Mouse (Mus musculus): Measurements from ENCODE around the gene Ankrd35. TPM values are rescaled to one million over a fixed set of nuclear protein-coding genes. Genes with fewer than 3 reads are reported as not detected.
"Not testable (repeated sequence)": the region's sequence is repeated elsewhere in the genome, so short reads cannot be mapped to it uniquely, and the experiment has no call there.

Ankrd35 gene
- polyA plus RNA-seq, 1 experiment from 2014 or later, result 0.22 TPM

DNA sequence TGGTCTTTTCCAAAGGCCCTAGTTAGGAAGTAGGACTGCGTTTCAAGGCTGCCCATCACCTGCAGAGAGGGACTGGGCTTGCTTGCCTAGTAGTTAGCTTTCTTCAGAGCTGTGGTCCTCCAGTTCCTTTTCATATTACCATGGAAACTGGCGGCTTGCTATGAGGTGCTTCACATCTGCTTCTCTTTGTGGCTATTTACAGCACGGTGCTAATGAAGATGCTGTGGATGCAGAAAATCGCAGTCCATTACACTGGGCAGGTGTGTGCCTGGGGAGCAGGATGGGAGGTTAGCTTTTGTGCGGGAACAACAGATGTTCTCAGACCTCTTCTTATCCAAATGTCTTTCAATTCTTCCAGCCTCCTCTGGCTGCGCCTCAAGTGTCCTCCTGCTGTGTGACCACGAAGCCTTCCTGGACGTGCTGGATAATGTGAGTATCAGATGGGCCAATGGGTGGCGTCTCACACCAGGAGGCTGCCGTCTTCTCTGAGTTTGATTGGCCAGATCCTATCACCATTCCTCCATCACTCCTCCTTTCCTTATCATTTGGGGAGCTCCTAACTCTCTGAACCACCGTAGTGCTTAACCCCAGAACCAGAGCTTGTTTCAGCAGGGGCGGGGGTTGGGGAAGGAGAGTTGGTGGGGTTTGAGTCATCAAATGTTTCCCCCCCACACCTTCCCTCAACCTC lies 10.5 kb downstream of the Ankrd35 start:
- WGBS (ENCODE audit: insufficient replicate concordance), result 18% methylated on average over 12 of the region's 12 CpGs
- Histone ChIP-seq H3K36me3 (ENCODE audit: control insufficient read depth, insufficient read depth) (no peaks in the 10 kb centered on the region), H3K4me1 (ENCODE audit: control insufficient read depth, low read depth, low read length) (no peaks in the 10 kb centered on the region; the same call in 1 of the 2 replicates), H3K27ac (ENCODE audit: low read length) (no peak overlapping the region), H3K9ac (ENCODE audit: low read depth, low read length) (no peak overlapping the region), H3K9me3 (replicated peaks; ENCODE audit: control insufficient read depth, low read length) (no peaks in the 10 kb centered on the region), H3K4me2 (ENCODE audit: low read depth, low read length) (no peak overlapping the region), H3K27me3 (ENCODE audit: control insufficient read depth, insufficient read depth, low read depth, low read length) (peaks cover 21% of the 10 kb centered on the region), H3K4me3 (ENCODE audit: low read depth, low read length) (no peak overlapping the region)
- ATAC-seq (ENCODE audit: low read depth), result no peak

DNA sequence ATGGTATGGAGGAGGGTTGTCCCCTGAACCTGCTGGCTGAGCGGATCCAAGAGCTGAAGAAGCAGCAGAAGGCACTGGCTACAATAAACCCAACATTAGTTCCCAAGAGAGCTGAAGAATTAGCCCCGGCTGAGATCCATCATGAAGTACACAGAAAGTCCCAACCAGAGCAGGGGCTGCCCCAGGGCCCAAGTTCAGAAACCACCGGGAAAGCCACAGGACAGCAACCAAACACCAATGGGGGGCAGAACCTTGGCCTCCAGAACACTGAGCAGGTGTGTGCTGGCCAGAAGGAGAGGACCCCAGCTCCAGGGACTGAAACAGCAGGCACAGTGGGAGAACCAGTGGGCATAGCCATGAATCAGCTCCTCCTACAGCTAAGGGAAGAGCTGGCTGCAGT lies 13.6 kb downstream of the Ankrd35 start:
- Histone ChIP-seq H3K27ac (ENCODE audit: low read length) (no peak overlapping the region), H3K9me3 (replicated peaks; ENCODE audit: control insufficient read depth, low read length) (no peaks in the 10 kb centered on the region), H3K9ac (ENCODE audit: low read depth, low read length) (no peak overlapping the region), H3K27me3 (ENCODE audit: control insufficient read depth, insufficient read depth, low read depth, low read length) (peaks cover 28% of the 10 kb centered on the region), H3K36me3 (ENCODE audit: control insufficient read depth, insufficient read depth) (no peaks in the 10 kb centered on the region), H3K4me3 (ENCODE audit: low read depth, low read length) (no peak overlapping the region), H3K4me2 (ENCODE audit: low read depth, low read length) (no peak overlapping the region), H3K4me1 (ENCODE audit: control insufficient read depth, low read depth, low read length) (no peaks in the 10 kb centered on the region; the same call in 1 of the 2 replicates)
- ATAC-seq (ENCODE audit: low read depth), result no peak
- 62% methylated on average over 3 of the region's 3 CpGs for WGBS (ENCODE audit: insufficient replicate concordance)

DNA sequence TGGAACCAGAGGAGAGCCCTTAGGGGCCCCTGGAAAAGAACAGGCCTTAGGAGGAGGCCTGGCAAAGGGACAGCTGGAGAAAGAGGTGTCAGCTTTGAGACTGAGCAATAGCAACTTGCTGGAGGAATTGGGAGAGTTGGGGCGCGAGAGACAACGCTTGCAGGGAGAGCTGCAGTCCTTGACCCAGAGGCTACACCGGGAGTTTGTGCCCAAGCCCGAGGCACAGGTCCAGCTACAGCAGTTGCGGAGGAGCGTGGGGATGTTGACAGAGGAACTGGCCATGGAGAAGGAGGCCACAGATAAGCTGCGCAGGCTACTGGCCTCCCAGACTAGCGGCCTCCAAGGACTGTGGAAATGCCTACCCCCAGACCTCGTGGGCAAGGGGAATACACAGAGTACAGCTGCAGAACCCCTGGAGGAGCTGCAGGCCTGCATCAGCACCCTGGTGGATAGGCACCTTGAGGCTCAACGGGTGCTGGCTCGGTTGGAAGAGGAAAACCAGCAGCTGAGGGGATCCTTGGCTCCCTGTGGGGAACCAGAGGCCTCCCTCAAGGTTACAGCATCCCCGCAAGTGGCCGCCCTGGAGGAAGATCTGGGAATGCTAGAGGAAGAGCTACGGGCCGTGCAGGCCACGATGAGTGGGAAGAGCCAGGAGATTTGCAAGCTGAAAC lies 14.4 kb downstream of the Ankrd35 start:
- H3K4me3 ChIP-seq (ENCODE audit: low read depth, low read length), result no peak overlapping the region
- no peak for ATAC-seq (ENCODE audit: low read depth)
- no peak overlapping the region for H3K27ac ChIP-seq (ENCODE audit: low read length)
- peaks cover 28% of the 10 kb centered on the region for H3K27me3 ChIP-seq (ENCODE audit: control insufficient read depth, insufficient read depth, low read depth, low read length)
- H3K4me2 ChIP-seq (ENCODE audit: low read depth, low read length), result no peak overlapping the region
- H3K36me3 ChIP-seq (ENCODE audit: control insufficient read depth, insufficient read depth), result no peaks in the 10 kb centered on the region
- no peak overlapping the region for H3K9ac ChIP-seq (ENCODE audit: low read depth, low read length)
- WGBS (ENCODE audit: insufficient replicate concordance), result 43% methylated on average over 17 of the region's 17 CpGs
- no peaks in the 10 kb centered on the region for H3K9me3 ChIP-seq (replicated peaks; ENCODE audit: control insufficient read depth, low read length)
- no peaks in the 10 kb centered on the region; the same call in 1 of the 2 replicates for H3K4me1 ChIP-seq (ENCODE audit: control insufficient read depth, low read depth, low read length)

DNA sequence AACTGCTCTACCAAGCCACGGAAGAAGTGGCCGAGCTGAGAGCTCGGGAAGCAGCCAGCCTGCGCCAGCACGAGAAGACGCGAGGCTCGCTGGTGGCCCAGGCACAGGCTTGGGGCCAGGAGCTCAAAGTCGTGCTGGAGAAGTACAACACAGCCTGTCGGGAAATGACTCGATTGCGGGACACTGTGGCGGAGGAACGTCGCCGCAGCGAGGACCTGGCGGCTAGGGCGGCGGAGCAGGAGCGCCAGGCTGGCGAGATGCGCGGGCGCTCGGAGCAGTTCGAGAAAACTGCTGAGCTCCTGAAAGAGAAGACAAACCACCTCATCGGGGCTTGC lies 14.9 kb downstream of the Ankrd35 start:
- WGBS (ENCODE audit: insufficient replicate concordance), result 16% methylated on average over 28 of the region's 28 CpGs
- Histone ChIP-seq H3K4me2 (ENCODE audit: low read depth, low read length) (no peak overlapping the region), H3K4me1 (ENCODE audit: control insufficient read depth, low read depth, low read length) (no peaks in the 10 kb centered on the region), H3K4me3 (ENCODE audit: low read depth, low read length) (no peak overlapping the region), H3K27me3 (ENCODE audit: control insufficient read depth, insufficient read depth, low read depth, low read length) (peaks cover 28% of the 10 kb centered on the region), H3K27ac (ENCODE audit: low read length) (no peak overlapping the region), H3K9ac (ENCODE audit: low read depth, low read length) (no peak overlapping the region), H3K36me3 (ENCODE audit: control insufficient read depth, insufficient read depth) (no peaks in the 10 kb centered on the region), H3K9me3 (replicated peaks; ENCODE audit: control insufficient read depth, low read length) (no peaks in the 10 kb centered on the region)
- no peak for ATAC-seq (ENCODE audit: low read depth)

DNA sequence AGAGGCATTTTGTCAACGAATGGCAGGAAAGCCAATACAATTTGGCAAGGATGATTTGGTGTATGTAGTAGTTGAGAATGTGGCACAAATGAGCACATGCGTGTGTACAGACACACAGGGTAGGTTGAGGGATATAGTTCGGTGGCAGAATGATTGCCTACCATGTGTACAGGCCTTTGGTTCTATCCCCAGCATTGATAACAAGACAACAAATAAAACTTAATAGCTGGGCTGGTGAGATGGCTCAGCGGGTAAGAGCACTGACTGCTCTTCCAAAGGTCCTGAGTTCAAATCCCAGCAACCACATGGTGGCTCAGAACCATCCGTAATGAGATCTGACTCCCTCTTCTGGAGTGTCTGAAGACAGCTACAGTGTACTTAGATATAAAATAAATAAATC lies 16.1 kb downstream of the Ankrd35 start:
- H3K27ac ChIP-seq (ENCODE audit: low read length); ATAC-seq (ENCODE audit: low read depth): not testable (repeated sequence)

DNA sequence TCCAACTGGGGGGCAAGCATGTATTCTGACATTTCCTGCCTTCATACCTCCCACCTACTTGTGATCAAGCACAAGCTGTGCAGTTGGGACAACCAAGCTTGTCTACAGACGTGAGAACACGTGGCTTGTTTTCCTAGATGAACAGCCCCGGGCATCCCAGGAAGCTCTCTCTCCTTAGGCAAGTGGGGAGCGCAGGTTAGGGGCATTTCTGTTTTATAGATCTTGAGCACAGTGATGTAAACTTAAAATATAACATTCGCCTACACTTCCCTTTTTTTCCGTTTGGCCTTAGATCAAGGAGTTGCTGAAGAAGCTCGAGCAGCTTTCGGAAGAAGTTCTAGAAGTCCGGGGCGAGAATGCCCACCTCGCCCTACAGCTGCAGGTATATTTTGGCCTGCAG lies 18.9 kb downstream of the Ankrd35 start:
- Histone ChIP-seq H3K27me3 (ENCODE audit: control insufficient read depth, insufficient read depth, low read depth, low read length) (peaks cover 23% of the 10 kb centered on the region), H3K9ac (ENCODE audit: low read depth, low read length) (no peak overlapping the region), H3K4me2 (ENCODE audit: low read depth, low read length) (no peak overlapping the region), H3K27ac (ENCODE audit: low read length) (no peak overlapping the region), H3K9me3 (replicated peaks; ENCODE audit: control insufficient read depth, low read length) (no peaks in the 10 kb centered on the region), H3K36me3 (ENCODE audit: control insufficient read depth, insufficient read depth) (no peaks in the 10 kb centered on the region), H3K4me3 (ENCODE audit: low read depth, low read length) (no peak overlapping the region), H3K4me1 (ENCODE audit: control insufficient read depth, low read depth, low read length) (no peaks in the 10 kb centered on the region)
- ATAC-seq (ENCODE audit: low read depth), result no peak
- WGBS (ENCODE audit: insufficient replicate concordance), result 51% methylated on average over 11 of the region's 11 CpGs

More for the DNA sequence above, 16.1 kb downstream of the Ankrd35 start:
- H3K4me1 ChIP-seq (ENCODE audit: control insufficient read depth, low read depth, low read length); H3K36me3 ChIP-seq (ENCODE audit: control insufficient read depth, insufficient read depth); H3K4me3 ChIP-seq (ENCODE audit: low read depth, low read length); H3K9me3 ChIP-seq (replicated peaks; ENCODE audit: control insufficient read depth, low read length); H3K4me2 ChIP-seq (ENCODE audit: low read depth, low read length); H3K9ac ChIP-seq (ENCODE audit: low read depth, low read length): not testable (repeated sequence)
- peaks cover 28% of the 10 kb centered on the region for H3K27me3 ChIP-seq (ENCODE audit: control insufficient read depth, insufficient read depth, low read depth, low read length)
- WGBS (ENCODE audit: insufficient replicate concordance), result 63% methylated on average over 5 of the region's 5 CpGs

DNA sequence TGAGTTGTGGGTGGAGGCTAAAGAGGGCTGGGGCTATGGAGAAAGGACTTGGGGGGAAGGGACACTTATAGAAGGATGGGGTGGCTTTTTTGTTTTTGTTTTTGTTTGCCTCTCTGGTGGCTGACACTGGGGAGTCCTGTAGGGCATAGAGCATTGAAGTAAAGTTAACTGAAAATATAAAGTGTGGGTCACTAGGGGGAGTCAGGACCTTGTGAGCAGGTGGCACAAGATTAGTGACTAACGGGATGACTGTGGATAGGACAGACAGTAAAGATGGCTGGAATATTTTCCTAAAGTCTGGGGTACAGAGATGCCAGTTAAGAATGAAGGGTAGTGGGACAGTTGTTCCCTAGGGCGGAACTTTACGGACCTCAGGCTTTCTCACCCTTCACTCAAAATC lies 20.4 kb downstream of the Ankrd35 start:
- H3K9me3 ChIP-seq (replicated peaks; ENCODE audit: control insufficient read depth, low read length), result no peaks in the 10 kb centered on the region
- no peak overlapping the region for H3K4me2 ChIP-seq (ENCODE audit: low read depth, low read length)
- no peak overlapping the region for H3K27ac ChIP-seq (ENCODE audit: low read length)
- H3K36me3 ChIP-seq (ENCODE audit: control insufficient read depth, insufficient read depth), result no peaks in the 10 kb centered on the region
- H3K4me3 ChIP-seq (ENCODE audit: low read depth, low read length), result no peak overlapping the region
- no peak for ATAC-seq (ENCODE audit: low read depth)
- H3K9ac ChIP-seq (ENCODE audit: low read depth, low read length), result no peak overlapping the region
- no peaks in the 10 kb centered on the region for H3K4me1 ChIP-seq (ENCODE audit: control insufficient read depth, low read depth, low read length)
- WGBS (ENCODE audit: insufficient replicate concordance), result 51% methylated on average over 3 of the region's 3 CpGs
- peaks cover 8% of the 10 kb centered on the region; the same call in 1 of the 2 replicates for H3K27me3 ChIP-seq (ENCODE audit: control insufficient read depth, insufficient read depth, low read depth, low read length)

DNA sequence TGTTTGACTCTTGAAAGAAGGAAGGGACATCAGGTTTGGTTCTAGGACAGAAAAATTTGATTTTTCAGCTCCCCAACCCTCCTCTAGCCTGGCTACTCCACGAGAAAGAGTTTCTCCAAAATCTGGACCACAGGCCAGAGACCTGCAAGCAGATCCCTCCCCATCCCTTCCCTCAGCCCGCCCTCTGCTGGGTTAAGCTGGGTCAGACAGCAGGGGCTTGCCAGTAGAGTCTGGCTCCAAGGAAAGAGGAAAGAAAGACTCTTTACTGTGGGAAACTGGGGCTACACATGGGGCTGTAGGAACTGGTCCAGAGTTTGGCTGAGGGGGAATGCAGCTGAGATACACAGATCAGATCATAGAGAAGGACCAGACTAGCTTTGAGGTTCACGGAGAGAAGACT lies 22.6 kb downstream of the Ankrd35 start:
- Histone ChIP-seq H3K4me3 (ENCODE audit: low read depth, low read length) (no peak overlapping the region), H3K4me2 (ENCODE audit: low read depth, low read length) (no peak overlapping the region), H3K4me1 (ENCODE audit: control insufficient read depth, low read depth, low read length) (peaks cover 8% of the 10 kb centered on the region), H3K9me3 (replicated peaks; ENCODE audit: control insufficient read depth, low read length) (no peaks in the 10 kb centered on the region), H3K27me3 (ENCODE audit: control insufficient read depth, insufficient read depth, low read depth, low read length) (no peaks in the 10 kb centered on the region; the same call in 1 of the 2 replicates), H3K27ac (ENCODE audit: low read length) (no peak overlapping the region), H3K9ac (ENCODE audit: low read depth, low read length) (no peak overlapping the region; the same call in 1 of the 2 replicates), H3K36me3 (ENCODE audit: control insufficient read depth, insufficient read depth) (no peaks in the 10 kb centered on the region)
- 21% methylated on average over 3 of the region's 3 CpGs for WGBS (ENCODE audit: insufficient replicate concordance)
- ATAC-seq (ENCODE audit: low read depth), result no peak

DNA sequence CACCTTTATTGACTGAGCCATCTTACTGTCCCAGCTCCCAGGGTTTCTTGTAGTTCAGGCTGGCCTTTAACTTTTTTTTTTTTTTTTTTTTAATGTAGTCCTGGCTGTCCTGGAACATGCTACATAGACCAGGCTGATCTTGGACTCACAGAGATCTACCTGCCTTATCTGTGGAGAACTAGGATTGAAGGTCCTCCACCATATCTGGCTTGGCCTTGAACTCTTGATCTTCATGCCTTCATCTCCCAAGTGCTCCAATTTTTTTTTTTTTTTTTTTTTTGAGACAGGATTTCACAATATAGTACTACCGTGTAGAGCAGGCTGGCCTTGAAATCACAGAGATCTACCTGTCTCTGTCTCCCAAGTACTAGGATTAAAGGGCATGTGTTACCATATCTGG lies 23.6 kb downstream of the Ankrd35 start:
- no peak for ATAC-seq (ENCODE audit: low read depth)
- Histone ChIP-seq H3K4me2 (ENCODE audit: low read depth, low read length) (no peak overlapping the region), H3K36me3 (ENCODE audit: control insufficient read depth, insufficient read depth) (no peaks in the 10 kb centered on the region), H3K4me3 (ENCODE audit: low read depth, low read length) (no peak overlapping the region), H3K9me3 (replicated peaks; ENCODE audit: control insufficient read depth, low read length) (no peaks in the 10 kb centered on the region), H3K9ac (ENCODE audit: low read depth, low read length) (no peak overlapping the region), H3K27ac (ENCODE audit: low read length) (no peak overlapping the region), H3K27me3 (ENCODE audit: control insufficient read depth, insufficient read depth, low read depth, low read length) (no peaks in the 10 kb centered on the region; the same call in 1 of the 2 replicates), H3K4me1 (ENCODE audit: control insufficient read depth, low read depth, low read length) (peaks cover 14% of the 10 kb centered on the region)
- WGBS (ENCODE audit: insufficient replicate concordance), result 74% methylated on average over 1 of the region's 1 CpGs

All from liver, embryonic 16.5 days (tissue).